Mouse (Mus musculus) hindbrain, postnatal 0 days (tissue): ENCODE measurements around the gene Vsig2. TPM values are rescaled to one million over a fixed set of nuclear protein-coding genes. Genes with fewer than 3 reads are reported as not detected.

Experiments
- ATAC-seq: fragments of 200-750 bp; cut with Nextera tagmentation; 2 replicates; pipeline ENCODE4 v1.8.0; 2017; ENCODE audit warnings: mild to moderate bottlenecking, moderate TSS enrichment, moderate library complexity
- DNase-seq: peaks from one replicate; pipeline ENCODE4 v3.0.0-alpha.2; 2015; ENCODE audit warnings: low spot score
- H3K27ac ChIP-seq: fragments of 300-500 bp; sonication (generic); 2 replicates; pipeline ENCODE4 v1.5.1; 2014; ENCODE audit warnings: mild to moderate bottlenecking
- H3K27me3 ChIP-seq: fragments of 300-500 bp; sonication (generic); 2 replicates; pipeline ENCODE4 v1.6.1; 2014; ENCODE audit warnings: low read length, mixed read lengths; ENCODE audit not compliant: insufficient read depth
- H3K36me3 ChIP-seq: fragments of 300-500 bp; sonication (generic); 2 replicates; pipeline ENCODE4 v1.6.1; 2014; ENCODE audit warnings: low read length, mixed read lengths; ENCODE audit not compliant: insufficient read depth
- H3K4me1 ChIP-seq: fragments of 300-500 bp; sonication (generic); 2 replicates; pipeline ENCODE4 v1.6.1; 2014; ENCODE audit warnings: antibody characterized with exemption, low read length, mixed read lengths; ENCODE audit not compliant: insufficient read depth
- H3K4me2 ChIP-seq: fragments of 300-500 bp; sonication (generic); 2 replicates; pipeline ENCODE4 v1.6.1; 2014; ENCODE audit warnings: low read depth, mild to moderate bottlenecking, low read length, moderate library complexity, mixed read lengths
- H3K4me3 ChIP-seq: fragments of 300-500 bp; sonication (generic); 2 replicates; pipeline ENCODE4 v1.5.1; 2014; ENCODE audit warnings: low read length
- H3K9ac ChIP-seq: fragments of 300-500 bp; sonication (generic); replicated peaks from 2 replicates; pipeline ENCODE4 v1.6.1; 2014; ENCODE audit warnings: mild to moderate bottlenecking, low read length, moderate library complexity, mixed read lengths
- H3K9me3 ChIP-seq: fragments of 300-500 bp; sonication (generic); 2 replicates; pipeline ENCODE4 v1.6.1; 2016; ENCODE audit warnings: low read length, mixed read lengths
- CTCF ChIP-seq: IDR thresholded peaks from 2 replicates; pipeline ENCODE4 v1.5.1; 2016; ENCODE audit warnings: antibody characterized with exemption, control low read depth, low read depth
- WGBS: fragments of 180-500 bp; shearing (Covaris S2); extraction: QIAGEN DNeasy Blood & Tissue Kit; methylation state at CpG from one replicate; pipeline ENCODE4 v1.1.7; 2014; 5-methylcytosine and 5-hydroxymethylcytosine counted together
- polyA plus RNA-seq: library from polyadenylated mRNA; unstranded; fragments of >200 nt; fragmentation: Nextera tagmentation; extraction: Ambion mirVana; gene quantifications from 2 replicates; pipeline ENCODE4 v1.2.1, GENCODE M21; 2015
- total RNA-seq: library from RNA; depleted of rRNA; stranded (reverse); fragments of >200 nt; gene quantifications from 2 replicates; pipeline ENCODE4 v1.2.3, GENCODE M21; 2014

The Vsig2 gene
- total and polyA plus RNA-seq, 2 experiments from 2014 or later: 1.6 to 3.9 TPM

DNA sequence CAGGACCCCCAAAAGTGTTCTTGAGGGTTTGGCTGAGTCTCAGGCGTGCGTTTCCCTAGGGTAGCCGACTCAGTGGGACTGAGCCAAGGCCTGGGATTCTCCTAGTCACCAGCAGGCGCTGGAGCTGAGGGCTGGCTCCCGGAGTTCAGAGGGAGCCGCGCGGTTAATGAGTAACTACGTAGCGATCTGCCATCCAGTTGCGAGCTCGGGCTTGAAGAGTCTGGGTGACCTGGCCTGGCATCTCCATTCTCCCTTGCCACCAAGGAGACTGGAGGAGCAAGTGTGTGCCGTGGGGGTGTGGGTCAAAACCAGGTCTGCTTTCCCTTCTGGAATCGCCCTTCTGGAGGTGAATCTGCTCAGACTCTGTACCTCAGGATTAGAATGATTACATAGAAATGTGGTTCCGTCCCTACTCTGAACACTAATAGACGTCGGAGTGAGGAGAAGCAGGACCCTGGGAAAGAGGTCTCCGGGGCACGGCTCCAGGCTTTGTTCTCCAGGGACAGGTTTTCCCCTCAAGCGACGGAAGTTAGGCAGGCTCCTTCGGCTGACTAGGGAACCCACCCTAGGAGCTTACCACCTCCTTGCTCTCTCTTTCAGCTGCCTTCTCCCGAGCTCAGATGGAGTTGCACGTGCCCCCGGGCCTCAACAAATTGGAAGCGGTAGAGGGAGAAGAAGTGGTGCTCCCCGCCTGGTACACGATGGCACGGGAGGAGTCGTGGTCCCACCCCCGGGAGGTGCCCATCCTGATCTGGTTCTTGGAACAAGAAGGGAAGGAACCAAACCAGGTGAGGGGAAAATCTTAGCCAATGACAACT is 8.0 kb upstream of the Vsig2 start:
- H3K27me3 ChIP-seq: peaks cover 32% of the 10 kb centered on the region
- H3K4me3 ChIP-seq: peak overlapping the region; percentile 40
- peak overlapping the region; percentile 82 for H3K4me2 ChIP-seq
- 4% methylated on average over 31 of the region's 31 CpGs for WGBS
- peak; percentile 74 for ATAC-seq
- peak; percentile 68 for TF ChIP-seq CTCF
- DNase-seq: peak; percentile 74
- no peaks in the 10 kb centered on the region for H3K36me3 ChIP-seq
- H3K9me3 ChIP-seq: no peaks in the 10 kb centered on the region
- H3K4me1 ChIP-seq: peaks cover 9% of the 10 kb centered on the region; the same call in 1 of the 2 replicates
- no peak overlapping the region for H3K27ac ChIP-seq
- H3K9ac ChIP-seq: peak overlapping the region; percentile 40; the same call in 1 of the 2 replicates

DNA sequence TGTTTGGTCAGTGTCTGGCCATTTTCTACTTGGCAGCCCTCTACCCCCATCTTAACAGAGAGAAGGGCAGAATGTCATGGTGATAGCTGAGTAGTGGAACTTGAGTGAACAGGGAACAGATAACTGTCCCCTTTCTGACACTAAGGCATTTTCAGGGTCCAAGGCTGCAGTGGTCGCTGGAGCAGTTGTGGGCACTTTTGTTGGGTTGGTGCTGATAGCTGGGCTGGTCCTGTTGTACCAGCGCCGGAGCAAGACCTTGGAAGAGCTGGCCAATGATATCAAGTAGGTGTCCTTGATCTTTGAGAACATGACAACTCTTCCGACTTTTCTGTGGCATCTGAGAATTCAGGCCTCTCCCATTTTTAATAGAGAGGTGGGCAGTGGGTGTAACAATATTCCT is 2.2 kb upstream of the Vsig2 start:
- no peak for TF ChIP-seq CTCF
- Histone ChIP-seq H3K4me2 (no peak overlapping the region), H3K27me3 (0 out of 2 replicates have a peak, but pooled peaks cover 4% of the 10 kb centered on the region), H3K9me3 (no peaks in the 10 kb centered on the region), H3K9ac (no peak overlapping the region), H3K4me1 (no peaks in the 10 kb centered on the region), H3K36me3 (no peaks in the 10 kb centered on the region; the same call in 1 of the 2 replicates), H3K27ac (no peak overlapping the region), H3K4me3 (no peak overlapping the region)
- 86% methylated on average over 4 of the region's 4 CpGs for WGBS
- no peak for ATAC-seq
- DNase-seq: no peak

DNA sequence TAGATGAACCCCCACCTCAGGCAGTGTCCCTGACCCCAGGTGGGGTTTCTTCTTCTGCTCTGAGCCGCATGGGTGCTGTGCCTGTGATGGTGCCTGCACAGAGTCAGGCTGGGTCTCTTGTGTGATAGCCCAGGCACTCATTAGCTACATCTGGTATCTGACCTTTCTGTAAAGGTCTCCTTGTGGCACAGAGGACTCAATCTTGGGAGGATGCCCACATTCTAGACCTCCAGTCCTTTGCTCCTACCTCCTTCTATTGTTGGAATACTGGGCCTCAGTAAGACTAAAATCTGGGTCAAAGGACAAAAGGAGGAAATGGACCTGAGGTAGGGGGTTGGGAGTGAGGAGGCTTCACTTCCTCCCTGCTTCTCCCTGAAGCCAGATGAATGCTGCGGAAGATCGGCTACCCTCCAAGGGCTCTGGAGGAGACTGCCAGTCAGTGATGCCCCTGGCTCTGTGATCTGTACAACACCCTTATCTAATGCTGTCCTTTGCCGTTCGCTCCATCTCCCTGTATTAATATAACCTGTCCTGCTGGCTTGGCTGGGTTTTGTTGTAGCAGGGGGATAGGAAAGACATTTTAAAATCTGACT is 1.3 kb upstream of the Vsig2 start:
- TF ChIP-seq CTCF: no peak

DNA sequence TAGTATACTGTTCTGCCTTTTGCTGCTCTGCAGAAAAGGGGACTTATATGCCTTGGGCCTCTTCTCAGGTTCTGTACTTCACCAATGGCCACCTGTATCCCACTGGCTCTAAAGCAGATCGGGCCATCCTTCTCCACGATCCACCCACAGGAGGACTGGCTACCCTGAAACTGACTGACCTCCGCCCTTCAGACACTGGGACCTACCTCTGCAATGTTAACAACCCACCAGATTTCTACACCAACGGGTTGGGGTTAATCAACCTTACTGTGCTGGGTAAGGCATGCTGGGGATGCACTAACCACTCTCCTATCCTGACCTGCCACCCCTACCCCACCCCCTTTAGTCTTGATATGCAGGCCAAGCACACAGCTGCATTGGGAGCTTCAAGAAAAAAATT is 1.2 kb downstream of the Vsig2 start:
- Histone ChIP-seq H3K9me3 (no peaks in the 10 kb centered on the region), H3K4me2 (no peak overlapping the region), H3K9ac (no peak overlapping the region), H3K27me3 (0 out of 2 replicates have a peak, but pooled peaks cover 9% of the 10 kb centered on the region), H3K27ac (no peak overlapping the region), H3K4me3 (no peak overlapping the region), H3K36me3 (no peaks in the 10 kb centered on the region; the same call in 1 of the 2 replicates), H3K4me1 (peaks cover 8% of the 10 kb centered on the region)
- no peak for TF ChIP-seq CTCF
- no peak for DNase-seq
- no peak for ATAC-seq
- 87% methylated on average over 4 of the region's 4 CpGs for WGBS

More for the DNA sequence above, 1.3 kb upstream of the Vsig2 start:
- Histone ChIP-seq H3K36me3 (no peaks in the 10 kb centered on the region; the same call in 1 of the 2 replicates), H3K4me1 (no peaks in the 10 kb centered on the region), H3K27ac (no peak overlapping the region), H3K27me3 (0 out of 2 replicates have a peak, but pooled peaks cover 4% of the 10 kb centered on the region), H3K4me3 (no peak overlapping the region), H3K9ac (no peak overlapping the region), H3K9me3 (no peaks in the 10 kb centered on the region), H3K4me2 (no peak overlapping the region)
- ATAC-seq (no peak), DNase-seq (no peak)
- 81% methylated on average over 5 of the region's 5 CpGs for WGBS

DNA sequence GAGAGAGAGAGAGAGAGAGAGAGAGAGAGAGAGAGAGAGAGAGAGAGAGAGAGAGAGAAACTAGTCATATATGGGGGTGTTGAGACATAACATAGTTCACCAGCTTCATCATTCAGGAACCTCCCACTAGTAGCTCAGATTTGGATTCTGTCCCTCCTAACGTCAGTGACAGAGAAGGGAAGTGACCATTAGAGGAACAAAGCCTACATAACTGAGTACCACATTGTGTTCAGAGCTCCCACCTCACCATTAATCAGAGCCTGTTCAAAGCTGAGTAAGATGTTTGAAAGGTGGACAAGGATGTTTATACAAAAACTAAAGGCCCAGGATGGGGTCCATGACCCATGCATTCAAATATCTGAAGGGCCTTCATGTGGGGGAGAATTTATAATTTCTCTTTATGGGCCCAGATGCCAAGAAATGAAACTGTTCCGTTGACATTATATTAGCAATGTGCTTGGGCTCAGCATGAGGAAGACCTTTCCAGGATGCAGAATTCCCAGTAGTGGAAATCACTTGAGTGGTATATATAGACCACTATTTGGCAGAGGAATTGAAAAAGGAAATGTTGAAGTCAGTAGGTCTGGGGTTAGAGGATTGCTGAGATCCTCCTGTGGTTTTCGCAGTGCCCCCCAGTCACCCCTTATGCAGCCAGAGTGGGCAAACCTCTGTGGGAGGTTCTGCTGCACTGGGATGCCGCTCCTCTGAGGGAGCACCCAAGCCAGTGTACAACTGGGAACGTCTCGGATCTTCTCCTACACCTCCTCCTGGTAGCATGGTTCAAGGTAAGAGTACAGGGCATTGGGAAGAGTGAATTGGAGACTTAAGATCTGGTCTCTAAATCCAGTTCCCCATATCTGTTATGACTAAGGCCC is 1.9 kb downstream of the Vsig2 start:
- 86% methylated on average over 6 of the region's 6 CpGs for WGBS
- no peak overlapping the region for H3K9ac ChIP-seq

More for the DNA sequence above, 1.9 kb downstream of the Vsig2 start:
- no peak overlapping the region for H3K27ac ChIP-seq
- peaks cover 8% of the 10 kb centered on the region for H3K4me1 ChIP-seq
- DNase-seq (no peak), ATAC-seq (no peak)
- no peak overlapping the region for H3K4me3 ChIP-seq
- no peak overlapping the region for H3K4me2 ChIP-seq
- TF ChIP-seq CTCF: no peak
- no peaks in the 10 kb centered on the region for H3K9me3 ChIP-seq
- H3K27me3 ChIP-seq: 0 out of 2 replicates have a peak, but pooled peaks cover 13% of the 10 kb centered on the region
- H3K36me3 ChIP-seq: no peaks in the 10 kb centered on the region; the same call in 1 of the 2 replicates
